Mouse (Mus musculus): ENCODE measurements around the gene Lpgat1. TPM values are rescaled to one million over a fixed set of nuclear protein-coding genes. Genes with fewer than 3 reads are reported as not detected.

Gene Lpgat1
- total RNA-seq (2021), result 100 to 1,000 TPM; 173 to 180 TPM

- peak; percentile 45 to 73 for DNase-seq (ENCODE audit: low spot score in 2 of 2)
- intact Hi-C loops (cut with DNase I), result loop anchor here (2.0 to 10.0 kb wide), 4 partner anchors 56 to 323 kb away; partner anchors contain the start of genes Dtl and Ints7
These were observed at the start of gene Lpgat1 for GRCm38 (mm10) chr1:191717601-191718498. Lpgat1 (plus strand) TSS chr1:191717834.

DNA sequence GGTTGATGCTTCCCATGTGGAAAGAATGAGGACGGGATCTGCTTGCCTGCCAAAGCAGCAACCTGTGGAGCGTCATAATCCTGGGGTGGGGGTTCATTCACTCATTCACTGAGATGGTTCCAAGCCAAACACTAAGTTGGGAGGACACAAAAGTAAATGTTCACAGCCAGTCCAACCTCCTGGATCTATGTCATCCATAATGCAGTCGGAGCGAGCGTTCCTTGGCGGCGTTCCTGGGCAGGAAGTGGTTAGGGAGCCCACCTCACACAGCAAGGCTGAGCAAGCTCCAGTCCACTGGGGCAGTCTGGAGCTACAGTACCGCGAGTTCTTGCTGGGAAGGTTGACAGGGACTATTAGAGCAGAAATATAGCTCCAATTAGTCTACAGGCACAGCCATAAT is 49.6 kb upstream of the Lpgat1 start:
- intact Hi-C loops (cut with DNase I), result no loop called here
- DNase-seq (ENCODE audit: low spot score in 2 of 2), result no peak

DNA sequence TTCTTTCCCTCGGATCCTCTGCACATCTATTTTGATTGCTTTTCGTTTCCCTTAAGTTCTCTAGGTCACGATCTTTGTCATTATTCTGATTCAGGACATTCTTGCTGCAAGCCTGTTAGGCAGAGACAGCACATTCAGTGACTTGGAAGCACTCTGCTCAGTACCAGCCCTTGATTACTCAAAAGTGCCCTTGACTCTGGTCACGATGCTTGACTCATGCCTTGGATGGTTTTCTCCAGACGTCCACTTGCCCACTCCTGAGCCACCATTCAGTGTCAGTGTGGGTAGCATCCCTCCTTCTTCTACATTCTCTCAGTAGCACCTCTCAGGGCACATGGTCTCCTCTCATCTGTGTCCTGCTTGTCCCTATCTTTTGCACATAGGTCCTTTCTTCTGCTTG is 43.6 kb upstream of the Lpgat1 start:
- intact Hi-C loops (cut with DNase I), result no loop called here
- DNase-seq (ENCODE audit: low spot score in 2 of 2), result peak in 1 of 2 experiments; percentile 15

DNA sequence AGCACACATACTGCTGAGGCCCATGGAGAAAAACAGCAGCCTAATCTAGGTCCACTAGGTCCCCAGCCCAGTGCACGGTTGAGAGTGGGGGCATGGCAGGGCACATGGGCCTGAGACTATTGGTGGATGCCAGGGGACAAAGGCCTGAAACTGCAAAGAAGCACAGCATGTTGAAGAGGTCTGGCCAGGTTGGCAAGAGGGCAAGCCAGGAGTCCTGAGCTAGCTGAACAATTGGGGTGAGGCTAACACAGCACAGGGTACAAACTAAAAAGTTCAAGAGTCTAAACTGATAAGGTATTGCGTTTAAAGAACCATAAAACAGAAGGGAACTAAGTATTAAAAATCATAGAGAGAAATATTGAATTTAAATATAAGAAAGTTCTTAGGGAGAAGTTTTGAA is 36.0 kb upstream of the Lpgat1 start:
- intact Hi-C loops (cut with DNase I), result no loop called here
- no peak for DNase-seq (ENCODE audit: low spot score in 2 of 2)

DNA sequence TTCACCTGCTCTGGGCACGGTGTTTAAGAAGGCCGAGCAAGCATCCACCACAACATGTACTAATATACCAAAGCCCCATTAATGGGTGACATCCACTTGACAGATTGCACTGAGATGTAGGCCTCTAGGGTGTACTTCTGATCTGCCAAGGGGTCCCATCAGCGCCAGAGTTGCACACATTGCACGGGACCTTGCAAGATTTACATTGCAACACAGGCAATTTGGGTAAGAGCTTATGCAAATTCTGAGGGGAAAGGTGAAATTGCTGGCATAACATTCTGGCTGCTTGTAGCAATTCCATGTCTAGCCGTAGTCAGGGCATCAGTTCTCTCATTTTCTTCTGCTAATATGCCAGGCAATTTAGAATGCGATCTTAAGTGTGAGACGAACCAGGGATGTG is 30.1 kb upstream of the Lpgat1 start:
- no peak for DNase-seq (ENCODE audit: low spot score in 2 of 2)
- intact Hi-C loops (cut with DNase I), result no loop called here

DNA sequence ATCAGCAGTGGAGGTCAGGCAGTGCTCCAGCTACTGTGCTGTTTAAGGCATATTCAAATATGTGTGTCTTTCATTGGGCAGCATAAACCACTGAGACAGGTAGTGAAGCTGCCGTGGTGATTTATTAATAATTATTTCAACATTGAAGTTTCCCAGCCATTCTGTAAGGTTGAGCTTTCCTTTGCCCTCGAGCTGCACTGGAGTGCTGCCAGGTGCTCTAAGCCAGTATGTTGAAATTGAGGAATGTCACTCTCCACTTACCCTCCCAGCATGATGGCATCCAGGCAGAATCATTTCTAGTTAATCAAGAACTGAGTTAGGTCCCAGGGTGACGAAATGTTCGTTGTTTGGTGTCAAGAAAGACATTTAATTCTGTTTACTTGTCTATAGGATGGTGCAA is 24.4 kb upstream of the Lpgat1 start:
- DNase-seq (ENCODE audit: low spot score in 2 of 2), result no peak
- intact Hi-C loops (cut with DNase I), result no loop called here

- intact Hi-C loops (cut with DNase I), result no loop called here
- DNase-seq (ENCODE audit: low spot score in 2 of 2), result no peak
These were observed 19.3 kb upstream of the Lpgat1 start for GRCm38 (mm10) chr1:191698253-191698795.

GRCm38 (mm10) chr1:191704535-191704934 is 13.1 kb upstream of the Lpgat1 start:
- intact Hi-C loops (cut with DNase I), result no loop called here
- no peak for DNase-seq (ENCODE audit: low spot score in 2 of 2)

DNA sequence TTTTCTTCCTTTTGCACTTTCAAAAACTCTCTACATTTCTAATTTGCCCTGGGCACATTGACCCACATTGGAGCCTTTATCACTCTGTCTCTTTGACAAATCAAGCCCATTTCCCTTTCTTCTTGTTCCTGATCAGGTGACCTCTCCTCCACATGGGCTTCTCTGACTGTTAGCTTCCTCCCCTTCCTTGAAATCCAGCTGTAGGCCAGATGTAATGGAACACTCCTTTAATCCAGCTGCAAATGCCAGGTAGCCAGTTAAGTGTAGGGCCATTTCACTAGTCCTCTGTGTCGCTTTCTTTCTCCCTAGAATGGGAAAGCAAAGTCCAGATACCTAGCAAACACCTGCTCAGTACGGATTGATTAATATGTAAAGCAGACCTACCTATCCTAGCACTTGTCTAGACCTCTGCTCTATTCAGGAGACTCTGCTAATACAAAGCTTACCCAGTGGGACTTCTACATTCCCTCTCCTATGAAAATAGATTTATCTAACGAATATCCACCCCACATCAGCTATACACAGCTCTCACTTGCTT is 11.0 kb upstream of the Lpgat1 start:
- intact Hi-C loops (cut with DNase I), result no loop called here
- no peak for DNase-seq (ENCODE audit: low spot score in 2 of 2)

GRCm38 (mm10) chr1:191709811-191710210 is 7.8 kb upstream of the Lpgat1 start:
- no peak for DNase-seq (ENCODE audit: low spot score in 2 of 2)
- intact Hi-C loops (cut with DNase I), result loop anchor here (10.0 kb wide), 1 partner anchor 315 kb away; no protein-coding TSS in a partner anchor

DNA sequence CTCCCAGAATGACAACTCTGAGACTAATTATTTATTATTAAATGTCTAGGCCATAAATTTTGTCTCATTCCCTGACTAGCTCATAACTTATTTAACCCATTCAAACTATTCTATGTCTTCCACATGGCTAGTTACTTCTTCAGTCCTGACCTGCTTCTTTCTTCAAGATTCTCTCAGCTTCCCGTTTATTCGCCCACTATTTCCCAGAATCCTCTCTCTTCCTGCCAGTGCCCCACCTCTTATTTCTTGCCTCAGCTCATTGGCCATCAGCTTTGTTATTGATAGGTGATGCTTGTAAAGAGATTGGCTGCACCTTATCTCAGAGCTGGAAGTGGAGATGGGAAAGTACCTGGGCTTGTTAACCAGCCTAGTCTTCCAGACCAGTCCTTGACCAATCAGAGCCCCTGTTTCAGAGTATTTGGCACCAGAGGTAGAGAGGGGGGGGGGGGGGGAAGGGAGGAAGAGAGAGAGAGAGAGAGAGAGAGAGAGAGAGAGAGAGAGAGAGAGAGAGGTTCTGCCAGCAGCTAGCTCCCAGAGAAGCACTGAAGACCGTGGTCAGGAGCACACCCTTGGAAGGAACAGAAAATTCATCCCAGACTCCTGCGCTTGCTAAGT is 5.3 kb upstream of the Lpgat1 start:
- intact Hi-C loops (cut with DNase I), result loop anchor here (10.0 kb wide), 1 partner anchor 318 kb away; no protein-coding TSS in a partner anchor
- DNase-seq (ENCODE audit: low spot score in 2 of 2), result no peak

DNA sequence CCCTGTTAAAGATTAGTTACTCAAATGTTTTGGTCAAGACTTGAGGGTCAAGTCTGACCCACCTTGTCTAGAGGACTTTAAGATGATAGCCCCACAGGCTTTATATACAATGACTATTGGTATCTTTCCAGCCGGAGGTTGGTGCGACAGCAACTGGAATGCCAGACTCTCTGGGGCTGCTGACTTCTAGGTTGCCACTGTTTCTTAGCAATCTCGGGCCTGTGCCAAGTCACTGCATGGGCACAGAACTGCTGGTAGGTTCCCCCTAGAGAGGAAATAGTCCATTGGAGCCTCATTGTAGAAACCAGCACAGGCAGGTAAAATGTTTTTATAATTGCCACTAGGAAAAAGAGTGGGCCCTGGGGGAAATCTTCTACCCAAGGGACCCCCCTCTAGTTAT is 3.8 kb upstream of the Lpgat1 start:
- DNase-seq (ENCODE audit: low spot score in 2 of 2), result no peak
- intact Hi-C loops (cut with DNase I), result loop anchor here (10.0 kb wide), 1 partner anchor 319 kb away; no protein-coding TSS in a partner anchor

DNA sequence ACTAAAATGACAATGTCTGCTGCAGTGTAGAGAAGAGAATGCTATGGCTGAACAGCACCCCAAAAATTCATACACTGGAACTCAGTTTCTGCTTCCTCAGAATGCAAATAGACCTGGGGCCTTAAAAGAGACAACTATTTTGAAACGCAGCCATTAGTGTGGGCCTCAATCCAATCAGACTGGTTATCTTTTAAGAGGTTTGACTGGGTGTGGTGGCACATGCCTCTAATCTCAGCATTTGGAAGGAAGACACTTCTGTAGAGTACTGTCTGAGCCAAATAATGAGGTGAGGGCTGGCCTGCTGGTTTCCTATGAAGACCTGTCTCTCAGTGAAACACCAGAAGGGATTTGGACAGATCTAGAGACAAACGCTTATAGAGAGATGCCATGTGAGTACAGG is 2.5 kb upstream of the Lpgat1 start:
- intact Hi-C loops (cut with DNase I), result loop anchor here (5.0 to 10.0 kb wide), 3 partner anchors 53 to 320 kb away; partner anchors contain the start of genes Dtl and Ints7
- DNase-seq (ENCODE audit: low spot score in 2 of 2), result no peak

- DNase-seq (ENCODE audit: low spot score in 2 of 2), result peak in 1 of 2 experiments; percentile 6
- intact Hi-C loops (cut with DNase I), result loop anchor here (2.0 to 10.0 kb wide), 4 partner anchors 55 to 322 kb away; partner anchors contain the start of genes Dtl and Ints7
These were observed 493 bp upstream of the Lpgat1 start for GRCm38 (mm10) chr1:191717141-191717540.

DNA sequence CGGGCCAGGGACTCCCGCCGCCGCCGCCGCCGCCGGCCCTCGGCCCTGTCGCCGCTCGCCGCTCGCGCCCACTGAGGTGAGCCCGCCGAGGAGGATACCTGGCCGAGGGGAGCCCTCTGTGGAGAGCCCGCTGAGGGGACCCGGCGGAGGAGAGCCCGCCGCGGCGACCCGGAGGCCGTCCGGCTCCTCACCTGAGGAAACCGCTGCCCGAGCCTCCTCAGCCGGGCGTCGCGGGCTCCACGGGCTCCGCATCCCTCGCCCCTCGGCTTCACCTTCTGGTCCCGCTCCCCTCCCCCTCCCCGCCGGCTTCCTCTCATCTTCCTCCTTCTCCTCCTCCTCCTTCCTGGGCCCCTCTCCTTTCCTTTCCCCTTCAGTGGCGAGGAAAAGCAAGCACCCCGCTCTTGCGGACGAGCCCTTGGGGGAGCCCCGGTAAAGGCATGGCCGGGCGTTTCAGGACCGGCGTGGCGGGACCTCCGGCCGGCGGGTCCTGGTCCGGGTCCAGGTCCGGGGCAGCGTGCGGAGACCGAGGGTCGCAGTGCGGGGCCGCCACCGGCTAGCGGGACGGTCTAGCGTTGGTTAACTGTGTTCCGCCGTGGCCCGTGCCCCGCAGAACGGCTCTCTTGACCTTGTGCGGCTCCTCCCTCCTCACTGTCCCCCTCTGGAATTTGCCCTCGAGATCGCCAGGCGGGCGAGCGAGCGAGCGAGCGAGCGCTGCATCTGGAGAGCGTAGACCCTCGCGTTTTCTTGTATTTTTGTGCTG is 1.1 kb downstream of the Lpgat1 start:
- intact Hi-C loops (cut with DNase I), result loop anchor here (5.0 to 10.0 kb wide), 3 partner anchors 56 to 324 kb away; partner anchors contain the start of genes Dtl and Ints7

GRCm38 (mm10) chr1:191719326-191719725 is 1.7 kb downstream of the Lpgat1 start:
- intact Hi-C loops (cut with DNase I), result loop anchor here (5.0 to 10.0 kb wide), 3 partner anchors 57 to 325 kb away; partner anchors contain the start of genes Dtl and Ints7
- DNase-seq (ENCODE audit: low spot score in 2 of 2), result peak; percentile 28 to 31

More for the DNA sequence above, 1.1 kb downstream of the Lpgat1 start:
- DNase-seq (ENCODE audit: low spot score in 2 of 2), result peak; percentile 22 to 28

DNA sequence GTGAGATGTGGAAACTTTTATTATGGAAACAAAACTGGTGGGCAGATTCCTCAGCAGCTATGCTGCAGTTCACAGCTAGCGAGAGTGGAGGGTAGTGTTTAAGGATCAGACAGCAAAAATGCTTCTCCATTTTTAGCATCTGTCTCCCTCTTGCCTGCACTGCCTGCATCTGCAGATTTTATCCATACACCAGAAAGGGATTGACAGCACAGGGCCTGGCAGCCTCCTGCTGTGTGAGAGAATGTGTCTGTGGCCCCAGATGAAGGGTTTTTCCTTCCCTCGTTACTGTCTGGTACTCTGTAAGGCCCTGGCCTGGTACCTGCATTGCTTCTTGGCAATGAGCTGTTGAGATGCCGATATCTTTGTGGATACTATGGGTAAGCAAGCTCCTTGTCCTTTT is 2.8 kb downstream of the Lpgat1 start:
- DNase-seq (ENCODE audit: low spot score in 2 of 2), result peak; percentile 50 to 78
- intact Hi-C loops (cut with DNase I), result loop anchor here (2.0 to 5.0 kb wide), 3 partner anchors 82 to 128 kb away; no protein-coding TSS in a partner anchor

- intact Hi-C loops (cut with DNase I), result loop anchor here (2.0 to 5.0 kb wide), 2 partner anchors 80 to 136 kb away; no protein-coding TSS in a partner anchor
- no peak for DNase-seq (ENCODE audit: low spot score in 2 of 2)
These were observed 5.1 kb downstream of the Lpgat1 start for GRCm38 (mm10) chr1:191722706-191723105.

DNA sequence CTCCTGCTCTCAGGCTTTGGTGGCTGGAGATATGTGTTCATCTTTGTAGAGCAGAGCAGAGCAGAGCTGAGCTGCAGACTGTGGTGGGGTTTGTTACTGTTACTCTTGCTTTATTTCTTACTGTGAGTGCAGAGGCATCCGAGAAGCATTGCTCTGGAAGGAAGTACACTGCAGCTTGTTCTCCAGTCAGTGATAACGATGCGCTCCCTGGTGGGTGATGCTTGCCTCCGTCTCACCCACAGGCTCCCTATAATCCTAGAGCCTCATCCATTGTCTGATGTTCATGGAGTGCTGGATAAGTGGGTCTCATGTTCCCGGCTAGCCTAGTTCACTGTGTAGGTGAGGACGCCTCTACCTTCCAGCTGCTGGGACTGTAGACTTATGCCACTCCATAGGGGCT is 6.0 kb downstream of the Lpgat1 start:
- intact Hi-C loops (cut with DNase I), result loop anchor here (2.0 to 5.0 kb wide), 2 partner anchors 79 to 137 kb away; no protein-coding TSS in a partner anchor
- peak; percentile 26 to 50 for DNase-seq (ENCODE audit: low spot score in 2 of 2)

Data from left cerebral cortex, postnatal 25 days (tissue).